Comparison of ENCODE assay signal across 12 mouse cellular contexts in genomic region chr19:10842914-10843313, GRCm38 (mm10). TPM values are rescaled to one million over a fixed set of nuclear protein-coding genes. Genes with fewer than 3 reads are reported as not detected.
A peak's percentile ranks its signal among the peaks of the same experiment; 100 is the strongest.
DNase-seq lines count a peak whose midpoint lies in the region; ATAC-seq and TF ChIP-seq lines count a peak whose summit lies in the region.
"Had no signal": no experiment of that assay in that cellular context is flagged by ENCODE, and none has a peak within 500 bp of the region (broad histone marks: within the 10 kb centered on the region; RNA-seq: fewer than 3 reads in every experiment).

No protein-coding gene starts in this region.

- H3K4me2 ChIP-seq in embryonic facial prominence, embryonic 13.5 days: peak overlapping the region; percentile 5; the same call in 1 of the 2 replicates
- peak overlapping the region; percentile 37 for H3K4me2 ChIP-seq in heart, embryonic 16.5 days (ENCODE audit: low read depth, low read length)
- H3K4me2 ChIP-seq: embryonic facial prominence, embryonic 12.5 days; hindbrain, embryonic 14.5 days; neural tube, embryonic 13.5 days had no signal

- no peak overlapping the region for H3K4me3 ChIP-seq in embryonic facial prominence, embryonic 13.5 days
- H3K4me3 ChIP-seq in embryonic facial prominence, embryonic 10.5 days: no peak overlapping the region
- peak overlapping the region; percentile 64 for H3K4me3 ChIP-seq in liver, adult 2 months (ENCODE audit: insufficient read depth, low read depth, low read length)
- H3K4me3 ChIP-seq in heart, embryonic 16.5 days (ENCODE audit: low read length): peak overlapping the region; percentile 9
- peak overlapping the region; percentile 53 for H3K4me3 ChIP-seq in small intestine, adult 2 months (ENCODE audit: low read depth, low read length)
- H3K4me3 ChIP-seq: embryonic facial prominence, embryonic 12.5 days; neural tube, embryonic 13.5 days had no signal

- no peak for ATAC-seq in embryonic facial prominence, embryonic 13.5 days (ENCODE audit: insufficient number of reproducible peaks, insufficient read depth, low FRiP score, low TSS enrichment, low read depth)
- ATAC-seq in heart, embryonic 16.5 days (replicated peaks; ENCODE audit: extremely low read depth, insufficient read depth, low FRiP score): no peak

- DNase-seq in embryonic facial prominence, embryonic 10.5 days (ENCODE audit: low spot score): no peak
- DNase-seq in liver, adult 2 months (ENCODE audit: extremely low read depth, low read depth, low spot score): no peak
- DNase-seq in liver: no peak
- DNase-seq in adrenal gland, postnatal 10 days: no peak
- no peak for DNase-seq in urinary bladder, adult 2 months (ENCODE audit: low spot score)

- no peaks in the 10 kb centered on the region for H3K36me3 ChIP-seq in embryonic facial prominence, embryonic 13.5 days
- no peaks in the 10 kb centered on the region for H3K36me3 ChIP-seq in embryonic facial prominence, embryonic 10.5 days (replicated peaks)
- no peaks in the 10 kb centered on the region for H3K36me3 ChIP-seq in liver, adult 2 months (ENCODE audit: control insufficient read depth, insufficient read depth, low read length)
- H3K36me3 ChIP-seq in heart, embryonic 16.5 days (ENCODE audit: control insufficient read depth, insufficient read depth): no peaks in the 10 kb centered on the region
- H3K36me3 ChIP-seq in small intestine, adult 2 months (ENCODE audit: control insufficient read depth, insufficient read depth, low read length): no peaks in the 10 kb centered on the region
- H3K36me3 ChIP-seq: embryonic facial prominence, embryonic 12.5 days; neural tube, embryonic 13.5 days had no signal

- H3K4me1 ChIP-seq in embryonic facial prominence, embryonic 13.5 days: no peaks in the 10 kb centered on the region; the same call in 1 of the 2 replicates
- peaks cover 24% of the 10 kb centered on the region for H3K4me1 ChIP-seq in embryonic facial prominence, embryonic 10.5 days
- no peaks in the 10 kb centered on the region; the same call in 1 of the 2 replicates for H3K4me1 ChIP-seq in liver, adult 2 months (ENCODE audit: control insufficient read depth, insufficient read depth, low read length)
- peaks cover 4% of the 10 kb centered on the region; the same call in 1 of the 2 replicates for H3K4me1 ChIP-seq in heart, embryonic 16.5 days (ENCODE audit: control insufficient read depth, insufficient read depth, low read length)
- H3K4me1 ChIP-seq in small intestine, adult 2 months (ENCODE audit: control insufficient read depth, insufficient read depth, insufficient read length, low read length): no peaks in the 10 kb centered on the region; the same call in none of the 2 replicates

- H3K9me3 ChIP-seq in embryonic facial prominence, embryonic 13.5 days: no peaks in the 10 kb centered on the region
- H3K9me3 ChIP-seq in embryonic facial prominence, embryonic 10.5 days: no peaks in the 10 kb centered on the region
- H3K9me3 ChIP-seq in heart, embryonic 16.5 days (replicated peaks; ENCODE audit: control insufficient read depth, low read length): no peaks in the 10 kb centered on the region
- H3K9me3 ChIP-seq: embryonic facial prominence, embryonic 12.5 days; neural tube, embryonic 13.5 days had no signal

- no peak for TF ChIP-seq CTCF in liver, adult 2 months (IDR thresholded peaks at IDR 0.05; ENCODE audit: low read depth, low read length)
- no peak for TF ChIP-seq CTCF in small intestine, adult 2 months (IDR thresholded peaks at IDR 0.05; ENCODE audit: extremely low read depth, insufficient read length, insufficient replicate concordance, low read depth, low read length)

- H3K27me3 ChIP-seq in embryonic facial prominence, embryonic 13.5 days: peaks cover 4% of the 10 kb centered on the region; the same call in 1 of the 2 replicates
- H3K27me3 ChIP-seq in embryonic facial prominence, embryonic 10.5 days (replicated peaks; ENCODE audit: low read depth, poor library complexity, severe bottlenecking): peaks cover 22% of the 10 kb centered on the region
- no peaks in the 10 kb centered on the region for H3K27me3 ChIP-seq in liver, adult 2 months (ENCODE audit: control insufficient read depth, insufficient read depth, low read length)
- peaks cover 2% of the 10 kb centered on the region; the same call in 1 of the 2 replicates for H3K27me3 ChIP-seq in heart, embryonic 16.5 days (ENCODE audit: control insufficient read depth, insufficient read depth, low read length)
- no peaks in the 10 kb centered on the region for H3K27me3 ChIP-seq in small intestine, adult 2 months (ENCODE audit: control insufficient read depth, insufficient read depth, low read length)
- H3K27me3 ChIP-seq: embryonic facial prominence, embryonic 12.5 days; neural tube, embryonic 13.5 days had no signal

- no peak overlapping the region for H3K27ac ChIP-seq in embryonic facial prominence, embryonic 13.5 days
- no peak overlapping the region for H3K27ac ChIP-seq in embryonic facial prominence, embryonic 10.5 days (replicated peaks)
- peak overlapping the region; percentile 58 for H3K27ac ChIP-seq in liver, adult 2 months (replicated peaks; ENCODE audit: insufficient read depth, low read depth, low read length)
- no peak overlapping the region for H3K27ac ChIP-seq in heart, embryonic 16.5 days (ENCODE audit: low read length)
- peak overlapping the region; percentile 52 for H3K27ac ChIP-seq in small intestine, adult 2 months (ENCODE audit: insufficient read depth, low read depth, low read length)
- H3K27ac ChIP-seq: embryonic facial prominence, embryonic 12.5 days; hindbrain, embryonic 14.5 days; neural tube, embryonic 13.5 days had no signal

- 47% methylated on average over 24 of the region's 24 CpGs for WGBS in embryonic facial prominence, embryonic 13.5 days
- whole genome bisulfite sequencing in embryonic facial prominence, embryonic 10.5 days: 40% methylated on average over 24 of the region's 24 CpGs
- WGBS in liver, adult 2 months: 45% methylated on average over 24 of the region's 24 CpGs
- 39% methylated on average over 24 of the region's 24 CpGs for WGBS in heart, embryonic 16.5 days
- WGBS in small intestine, adult 2 months: 46% methylated on average over 24 of the region's 24 CpGs

- no peak for TF ChIP-seq POLR2A in liver, adult 2 months (IDR thresholded peaks at IDR 0.05; ENCODE audit: extremely low read depth, insufficient read depth, low read length)
- TF ChIP-seq POLR2A in small intestine, adult 2 months (IDR thresholded peaks at IDR 0.05; ENCODE audit: low read depth, low read length): no peak

- H3K79me2 ChIP-seq in liver, adult 2 months (ENCODE audit: control insufficient read depth, insufficient read depth, low read length): peaks cover 3% of the 10 kb centered on the region; the same call in 1 of the 2 replicates

- H3K9ac ChIP-seq in embryonic facial prominence, embryonic 13.5 days: no peak overlapping the region
- H3K9ac ChIP-seq in liver, adult 2 months (ENCODE audit: low read depth, low read length): peak overlapping the region; percentile 72
- H3K9ac ChIP-seq in heart, embryonic 16.5 days (ENCODE audit: low read length): no peak overlapping the region
- H3K9ac ChIP-seq: embryonic facial prominence, embryonic 12.5 days; hindbrain, embryonic 14.5 days; neural tube, embryonic 13.5 days had no signal

RNA-seq across cellular contexts. Expression of gene Slc15a3, which starts 3.4 kb away (rescaled TPM):
- 0.34 and 0.41 TPM in 2 replicates for polyA plus RNA-seq in embryonic facial prominence, embryonic 13.5 days (2015; fragmentation: Nextera tagmentation; extraction: Ambion mirVana)
- polyA plus RNA-seq in embryonic facial prominence, embryonic 10.5 days (2016; fragmentation: Nextera tagmentation; extraction: Ambion mirVana): 0.43 and 0.77 TPM in 2 replicates
- 3.3 and 5.6 TPM in 2 replicates for total RNA-seq in liver, adult 2 months (2014; rRNA removed)
- 6.2 and 10.6 TPM in 2 replicates for polyA plus RNA-seq in liver, adult 2 months (2012; rRNA removed)
- 0.42 and 0.92 TPM in 2 replicates for polyA plus RNA-seq in heart, embryonic 16.5 days (2015; fragmentation: Nextera tagmentation; extraction: Ambion mirVana)
- polyA plus RNA-seq in small intestine, adult 2 months (2012; rRNA removed): 9.1 and 14.4 TPM in 2 replicates
- total RNA-seq in adrenal gland, postnatal 10 days (2021): 1 to 10 TPM; 3.2 to 3.5 TPM
- polyA plus RNA-seq in urinary bladder, adult 2 months (2012; rRNA removed): 0.99 and 1.7 TPM in 2 replicates

RNA-seq across cellular contexts. Expression of gene Cd6, which starts 13.1 kb away (rescaled TPM):
- polyA plus RNA-seq in embryonic facial prominence, embryonic 13.5 days (2015; fragmentation: Nextera tagmentation; extraction: Ambion mirVana): 0.08 and 0.15 TPM in 2 replicates
- 0.09 and 0.15 TPM in 2 replicates for polyA plus RNA-seq in embryonic facial prominence, embryonic 10.5 days (2016; fragmentation: Nextera tagmentation; extraction: Ambion mirVana)
- 0.18 and 0.20 TPM in 2 replicates for total RNA-seq in liver, adult 2 months (2014; rRNA removed)
- polyA plus RNA-seq in liver, adult 2 months (2012; rRNA removed): 0.36 and 0.44 TPM in 2 replicates
- 0.91 and 4.3 TPM in 2 replicates for polyA plus RNA-seq in heart, embryonic 16.5 days (2015; fragmentation: Nextera tagmentation; extraction: Ambion mirVana)
- 3.0 and 5.4 TPM in 2 replicates for polyA plus RNA-seq in small intestine, adult 2 months (2012; rRNA removed)
- total RNA-seq in adrenal gland, postnatal 10 days (2021): 1 to 10 TPM; 2.3 to 4.1 TPM
- 0.39 and 0.50 TPM in 2 replicates for polyA plus RNA-seq in urinary bladder, adult 2 months (2012; rRNA removed)
- polyA plus RNA-seq: embryonic facial prominence, embryonic 12.5 days; hindbrain, embryonic 14.5 days; neural tube, embryonic 13.5 days had no signal

RNA-seq across cellular contexts. Expression of gene Tmem132a, which starts 26.8 kb away (rescaled TPM):
- 99.9 and 107 TPM in 2 replicates for polyA plus RNA-seq in embryonic facial prominence, embryonic 13.5 days (2015; fragmentation: Nextera tagmentation; extraction: Ambion mirVana)
- polyA plus RNA-seq in embryonic facial prominence, embryonic 10.5 days (2016; fragmentation: Nextera tagmentation; extraction: Ambion mirVana): 139 and 142 TPM in 2 replicates
- 0.18 and 0.40 TPM in 2 replicates for total RNA-seq in liver, adult 2 months (2014; rRNA removed)
- polyA plus RNA-seq in liver, adult 2 months (2012; rRNA removed): 0.75 and 0.90 TPM in 2 replicates
- polyA plus RNA-seq in heart, embryonic 16.5 days (2015; fragmentation: Nextera tagmentation; extraction: Ambion mirVana): 36.7 and 47.0 TPM in 2 replicates
- polyA plus RNA-seq in small intestine, adult 2 months (2012; rRNA removed): 4.9 and 5.0 TPM in 2 replicates
- 10 to 100 TPM; 22.3 to 23.1 TPM for total RNA-seq in adrenal gland, postnatal 10 days (2021)
- polyA plus RNA-seq in urinary bladder, adult 2 months (2012; rRNA removed): 14.7 and 16.5 TPM in 2 replicates
- total RNA-seq: megakaryocyte progenitor cell, adult 5-6 weeks had no signal

RNA-seq across cellular contexts. Expression of gene Tmem109, which starts 38.9 kb away (rescaled TPM):
- 82.6 and 87.1 TPM in 2 replicates for polyA plus RNA-seq in embryonic facial prominence, embryonic 13.5 days (2015; fragmentation: Nextera tagmentation; extraction: Ambion mirVana)
- 60.8 and 63.7 TPM in 2 replicates for polyA plus RNA-seq in embryonic facial prominence, embryonic 10.5 days (2016; fragmentation: Nextera tagmentation; extraction: Ambion mirVana)
- total RNA-seq in liver, adult 2 months (2014; rRNA removed): 7.1 and 8.9 TPM in 2 replicates
- polyA plus RNA-seq in liver, adult 2 months (2012; rRNA removed): 32.2 and 35.2 TPM in 2 replicates
- polyA plus RNA-seq in heart, embryonic 16.5 days (2015; fragmentation: Nextera tagmentation; extraction: Ambion mirVana): 108 and 112 TPM in 2 replicates
- 23.6 and 26.8 TPM in 2 replicates for polyA plus RNA-seq in small intestine, adult 2 months (2012; rRNA removed)
- total RNA-seq in adrenal gland, postnatal 10 days (2021): 10 to 100 TPM; 84.0 to 93.2 TPM
- polyA plus RNA-seq in urinary bladder, adult 2 months (2012; rRNA removed): 132 and 133 TPM in 2 replicates

RNA-seq across cellular contexts. Expression of gene Prpf19, which starts 52.1 kb away (rescaled TPM):
- polyA plus RNA-seq in embryonic facial prominence, embryonic 13.5 days (2015; fragmentation: Nextera tagmentation; extraction: Ambion mirVana): 45.3 and 47.5 TPM in 2 replicates
- 38.9 and 42.0 TPM in 2 replicates for polyA plus RNA-seq in embryonic facial prominence, embryonic 10.5 days (2016; fragmentation: Nextera tagmentation; extraction: Ambion mirVana)
- total RNA-seq in liver, adult 2 months (2014; rRNA removed): 95.5 and 100 TPM in 2 replicates
- 150 and 184 TPM in 2 replicates for polyA plus RNA-seq in liver, adult 2 months (2012; rRNA removed)
- 35.9 and 37.7 TPM in 2 replicates for polyA plus RNA-seq in heart, embryonic 16.5 days (2015; fragmentation: Nextera tagmentation; extraction: Ambion mirVana)
- polyA plus RNA-seq in small intestine, adult 2 months (2012; rRNA removed): 63.6 and 114 TPM in 2 replicates
- total RNA-seq in adrenal gland, postnatal 10 days (2021): 100 to 1,000 TPM; 124 to 163 TPM
- 102 and 133 TPM in 2 replicates for polyA plus RNA-seq in urinary bladder, adult 2 months (2012; rRNA removed)

Comparison
In these comparisons a context has a peak if more than half of its experiments do, and no peak if none do; other contexts are left out.
1. H3K27ac ChIP-seq: peak in liver, adult 2 months (single experiment) and small intestine, adult 2 months (single experiment); none in embryonic facial prominence, embryonic 13.5 days (single experiment), embryonic facial prominence, embryonic 10.5 days (single experiment) and heart, embryonic 16.5 days (single experiment).
2. H3K4me3 ChIP-seq: peak in liver, adult 2 months (single experiment), heart, embryonic 16.5 days (single experiment) and small intestine, adult 2 months (single experiment); none in embryonic facial prominence, embryonic 13.5 days (single experiment) and embryonic facial prominence, embryonic 10.5 days (single experiment).